Mouse (Mus musculus) adrenal gland, postnatal 10 days (tissue): Measurements from ENCODE around the gene Odf3l2. TPM values are rescaled to one million over a fixed set of nuclear protein-coding genes. Genes with fewer than 3 reads are reported as not detected.

ENCODE experiments used
- total RNA-seq, 2 experiments: library from RNA; stranded (reverse); gene quantifications; 2 replicates each; pipeline ENCODE4 v1.2.3; 2021

Gene Odf3l2
- total RNA-seq, 2 experiments from 2014 or later: not detected

Other genes starting within 250 kb of the Odf3l2 start
- gene Vmn2r83, start 177.0 kb downstream of the Odf3l2 start, total RNA-seq: not detected
- 10 to 100 TPM; 16.4 to 19.4 TPM for gene Plpp2, start 111.9 kb downstream of the Odf3l2 start, total RNA-seq
- 10 to 100 TPM; 27.3 to 31.8 TPM for gene Mier2, start 90.5 kb downstream of the Odf3l2 start, total RNA-seq
- not detected for gene Theg, start 58.4 kb downstream of the Odf3l2 start, total RNA-seq
- under 1 TPM; 0.21 TPM for gene C2cd4c, start 31.7 kb downstream of the Odf3l2 start, total RNA-seq
- 1 to 10 TPM; 5.6 to 8.4 TPM for gene Shc2, start 7.8 kb downstream of the Odf3l2 start, total RNA-seq
- gene Madcam1, start 18.8 kb upstream of the Odf3l2 start, total RNA-seq: 1 to 10 TPM; 3.1 to 4.0 TPM
- gene Tpgs1, start 23.6 kb upstream of the Odf3l2 start, total RNA-seq: 10 to 100 TPM; 26.2 to 27.0 TPM
- 10 to 100 TPM; 90.2 to 96.7 TPM for gene Cdc34, start 36.5 kb upstream of the Odf3l2 start, total RNA-seq
- gene Gzmm, start 43.3 kb upstream of the Odf3l2 start, total RNA-seq: 1 to 10 TPM; 1.0 to 1.5 TPM
- gene Bsg, start 58.8 kb upstream of the Odf3l2 start, total RNA-seq: 100 to 1,000 TPM; 662 to 732 TPM
- gene Hcn2, start 70.9 kb upstream of the Odf3l2 start, total RNA-seq: 1 to 10 TPM; 7.2 to 8.7 TPM
- gene Polrmt, start 100.8 kb upstream of the Odf3l2 start, total RNA-seq: 10 to 100 TPM; 60.1 to 69.8 TPM
- gene Fgf22, start 109.3 kb upstream of the Odf3l2 start, total RNA-seq: not detected
- 10 to 100 TPM; 50.8 to 55.1 TPM for gene Rnf126, start 121.2 kb upstream of the Odf3l2 start, total RNA-seq
- 1 to 10 TPM; 5.5 to 5.7 TPM for gene Fstl3, start 131.5 kb upstream of the Odf3l2 start, total RNA-seq
- gene Prss57, start 145.2 kb upstream of the Odf3l2 start, total RNA-seq: under 1 TPM; 0.09 to 0.21 TPM
- 10 to 100 TPM; 69.6 to 80.2 TPM for gene Palm, start 147.8 kb upstream of the Odf3l2 start, total RNA-seq
- under 1 TPM in 1 of 2 experiments, not detected in 1; 0.27 TPM for gene Misp, start 175.3 kb upstream of the Odf3l2 start, total RNA-seq
- gene Ptbp1, start 208.7 kb upstream of the Odf3l2 start, total RNA-seq: 100 to 1,000 TPM; 267 to 270 TPM
- gene Prtn3, start 228.7 kb upstream of the Odf3l2 start, total RNA-seq: 1 to 10 TPM; 1.5 to 2.8 TPM
- 1 to 10 TPM; 3.4 to 4.3 TPM for gene Plppr3, start 228.9 kb upstream of the Odf3l2 start, total RNA-seq
- gene Elane, start 240.5 kb upstream of the Odf3l2 start, total RNA-seq: 1 to 10 TPM; 2.1 to 2.3 TPM
- 100 to 1,000 TPM; 316 to 348 TPM for gene Cfd, start 245.1 kb upstream of the Odf3l2 start, total RNA-seq